Mouse (Mus musculus) lung, adult 2 months (tissue): ENCODE data around the gene Rhbdd2. TPM values are rescaled to one million over a fixed set of nuclear protein-coding genes. Genes with fewer than 3 reads are reported as not detected.

Experiments used
- DNase-seq: peaks from one replicate; pipeline ENCODE4 v3.0.0; 2022
- H3K4me1 ChIP-seq: fragments of 200-500 bp; 2 replicates; pipeline ENCODE4 v1.6.1; 2011; ENCODE audit warnings: low read length; ENCODE audit not compliant: control insufficient read depth, insufficient read depth
- H3K4me3 ChIP-seq: fragments of 200-500 bp; replicated peaks from 2 replicates; pipeline ENCODE3; 2011; ENCODE audit warnings: low read depth, mild to moderate bottlenecking, control low read depth, low read length; ENCODE audit errors: extremely low read depth
- CTCF ChIP-seq: fragments of 200-500 bp; IDR thresholded peaks from 2 replicates; pipeline ENCODE4 v1.5.1; 2011; ENCODE audit warnings: mild to moderate bottlenecking, low read length, control low read depth; ENCODE audit not compliant: insufficient read depth
- POLR2A ChIP-seq: fragments of 200-500 bp; IDR thresholded peaks from 2 replicates; pipeline ENCODE4 v1.6.1; 2011; ENCODE audit warnings: low read depth, mild to moderate bottlenecking, control low read depth, low read length, borderline replicate concordance; ENCODE audit errors: extremely low read depth
- WGBS: fragments of 180-500 bp; shearing (Covaris S2); methylation state at CpG from one replicate; pipeline ENCODE4 v1.1.7; 2018; 5-methylcytosine and 5-hydroxymethylcytosine counted together
- polyA plus RNA-seq: library from polyadenylated mRNA; depleted of rRNA; stranded (reverse); fragments of >200 nt; gene quantifications from 2 replicates; pipeline ENCODE4 v1.2.3, GENCODE M21; 2012

Rhbdd2 gene
- polyA plus RNA-seq, 1 experiment, result 50.7 TPM

DNA sequence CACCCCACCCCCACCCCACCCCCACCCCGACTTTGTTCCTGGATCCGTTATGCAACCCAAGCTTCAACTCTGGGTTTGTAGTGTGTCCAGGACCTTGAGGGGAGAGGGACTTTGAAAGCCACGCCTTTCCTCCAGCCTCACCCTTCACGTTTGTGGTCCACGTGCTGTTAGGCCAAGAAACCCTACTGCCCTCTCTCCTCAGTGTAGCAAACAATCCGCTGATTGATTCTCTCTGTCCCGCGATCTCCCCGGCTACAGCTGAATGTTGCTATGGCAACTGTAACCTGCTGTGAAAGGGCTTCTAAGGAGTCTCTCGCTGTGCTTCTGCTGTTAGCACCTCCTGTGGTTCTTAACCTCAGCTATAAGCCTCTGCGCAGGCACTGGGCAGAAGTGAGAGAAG, 42.4 kb downstream of the Rhbdd2 start:
- peak overlapping the region; percentile 15 for H3K4me3 ChIP-seq
- TF ChIP-seq POLR2A (peak; percentile 39; the same call in 1 of the 2 replicates), CTCF (no peak)
- DNase-seq, result peak; percentile 74
- 4% methylated on average over 11 of the region's 11 CpGs for WGBS
- peaks cover 10% of the 10 kb centered on the region for H3K4me1 ChIP-seq

DNA sequence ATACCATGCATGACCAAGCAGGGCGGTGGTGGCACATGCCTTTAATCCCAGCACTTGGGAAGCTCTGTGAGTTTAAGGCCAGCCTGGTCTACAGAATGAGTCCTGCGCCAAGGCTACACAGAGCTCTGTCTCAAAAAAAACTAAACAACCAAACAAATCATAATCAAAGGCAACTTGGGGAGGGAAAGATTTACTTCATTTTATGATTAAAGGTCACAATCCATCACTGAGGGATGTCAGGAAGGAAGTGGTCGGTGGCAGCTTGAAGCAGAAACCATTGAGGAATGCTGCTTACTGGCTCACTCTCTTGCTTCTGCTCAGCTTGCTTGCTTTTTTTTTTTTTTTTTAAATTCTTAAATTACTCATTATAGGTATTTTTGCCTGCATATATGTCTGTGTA, 44.3 kb downstream of the Rhbdd2 start:
- Histone ChIP-seq H3K4me3 (no peak overlapping the region), H3K4me1 (peaks cover 10% of the 10 kb centered on the region)
- 50% methylated on average over 3 of the region's 3 CpGs for WGBS
- TF ChIP-seq POLR2A (no peak), CTCF (no peak)
- DNase-seq, result no peak

DNA sequence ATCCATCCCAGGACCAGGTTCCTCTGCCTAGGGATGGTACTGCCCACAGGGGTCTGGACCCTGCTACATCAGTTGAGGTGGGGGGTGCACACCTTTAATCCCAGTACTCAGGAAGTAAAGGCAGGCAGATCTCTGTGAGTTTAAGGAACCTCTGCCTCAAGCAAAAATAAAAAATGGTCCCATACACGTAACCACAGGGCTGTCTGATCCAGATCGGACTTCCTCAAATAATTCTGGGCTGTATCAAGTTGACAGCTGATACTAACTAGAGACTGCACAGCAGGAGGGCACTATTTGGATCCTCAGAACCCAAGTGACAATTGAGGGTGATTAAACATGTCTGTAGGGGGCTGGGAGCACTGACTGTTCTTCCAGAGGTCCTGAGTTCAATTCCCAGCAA, 44.8 kb downstream of the Rhbdd2 start:
- no peak for TF ChIP-seq CTCF
- no peak for TF ChIP-seq POLR2A
- 62% methylated on average over 2 of the region's 2 CpGs for WGBS
- DNase-seq, result no peak
- Histone ChIP-seq H3K4me3 (no peak overlapping the region), H3K4me1 (peaks cover 10% of the 10 kb centered on the region)

DNA sequence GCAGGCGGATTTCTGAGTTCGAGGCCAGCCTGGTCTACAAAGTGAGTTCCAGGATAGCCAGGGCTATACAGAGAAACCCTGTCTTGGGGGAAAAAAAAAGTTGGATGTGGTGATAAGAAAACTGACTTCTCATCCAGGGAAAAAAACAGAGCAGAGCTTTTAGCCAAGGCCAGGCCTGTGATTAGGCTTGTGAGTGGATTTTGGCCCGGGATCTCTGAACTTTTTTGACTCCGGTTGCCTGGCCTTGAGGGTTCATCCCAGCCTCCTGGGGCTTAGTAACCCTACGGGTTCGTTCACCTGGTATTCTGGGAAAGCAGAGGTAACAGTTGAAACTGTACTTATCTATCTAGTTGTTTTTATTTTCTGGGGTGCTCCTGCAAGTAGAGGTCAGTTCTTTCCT, 46.1 kb downstream of the Rhbdd2 start:
- Histone ChIP-seq H3K4me1 (peaks cover 10% of the 10 kb centered on the region), H3K4me3 (no peak overlapping the region)
- DNase-seq, result no peak
- WGBS, result 88% methylated on average over 6 of the region's 6 CpGs
- TF ChIP-seq POLR2A (no peak), CTCF (no peak)

DNA sequence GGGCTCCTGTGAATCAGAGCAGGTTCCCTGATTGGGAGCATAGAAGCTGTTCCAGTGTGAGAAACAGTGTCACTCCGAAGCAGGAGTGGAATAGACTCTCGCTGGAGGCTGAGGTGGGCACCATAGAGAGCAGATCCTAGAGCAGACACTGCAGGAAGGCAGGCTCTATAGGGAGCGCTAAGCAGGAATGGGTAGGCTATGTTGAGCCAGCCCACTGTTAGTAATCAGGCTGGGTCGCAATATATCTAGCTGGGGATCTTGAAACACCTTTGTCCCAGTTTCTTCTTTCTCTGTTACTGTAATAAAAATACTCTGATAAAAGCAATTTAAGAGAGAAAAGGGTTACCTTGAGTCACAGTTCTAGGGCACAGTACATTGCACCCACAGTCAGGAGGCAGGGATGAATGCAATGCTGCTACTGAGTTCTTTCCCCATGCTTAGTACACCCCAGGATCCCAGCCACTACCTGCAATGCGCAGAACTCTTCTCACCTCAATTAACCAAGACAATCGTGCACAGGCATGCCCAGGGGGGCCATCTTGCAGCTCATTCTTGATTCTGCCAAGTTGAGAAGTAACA, 48.6 kb downstream of the Rhbdd2 start:
- no peak overlapping the region for H3K4me3 ChIP-seq
- TF ChIP-seq POLR2A (no peak), CTCF (no peak)
- no peaks in the 10 kb centered on the region for H3K4me1 ChIP-seq
- no peak for DNase-seq
- WGBS, result 84% methylated on average over 6 of the region's 6 CpGs

DNA sequence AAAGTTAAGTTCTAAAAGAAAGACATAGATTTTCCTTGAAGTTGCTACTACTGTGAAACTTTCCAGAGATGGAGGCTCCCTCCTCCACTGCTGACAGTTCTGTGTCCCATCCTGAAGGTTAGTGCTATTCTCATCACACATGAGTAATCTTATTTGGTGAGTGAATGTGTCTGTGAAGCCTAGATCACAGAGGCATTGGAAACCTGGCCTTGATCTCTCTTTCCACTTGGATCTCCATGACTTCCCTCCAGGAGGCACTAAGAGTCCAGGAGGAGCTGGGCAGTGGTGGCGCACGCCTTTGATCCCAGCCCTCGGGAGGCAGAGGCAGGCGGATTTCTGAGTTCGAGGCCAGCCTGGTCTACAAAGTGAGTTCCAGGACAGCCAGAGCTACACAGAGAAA, 49.6 kb downstream of the Rhbdd2 start:
- Histone ChIP-seq H3K4me3 (no peak overlapping the region), H3K4me1 (no peaks in the 10 kb centered on the region)
- DNase-seq, result no peak
- TF ChIP-seq POLR2A (no peak), CTCF (no peak)
- WGBS, result 99% methylated on average over 5 of the region's 5 CpGs

DNA sequence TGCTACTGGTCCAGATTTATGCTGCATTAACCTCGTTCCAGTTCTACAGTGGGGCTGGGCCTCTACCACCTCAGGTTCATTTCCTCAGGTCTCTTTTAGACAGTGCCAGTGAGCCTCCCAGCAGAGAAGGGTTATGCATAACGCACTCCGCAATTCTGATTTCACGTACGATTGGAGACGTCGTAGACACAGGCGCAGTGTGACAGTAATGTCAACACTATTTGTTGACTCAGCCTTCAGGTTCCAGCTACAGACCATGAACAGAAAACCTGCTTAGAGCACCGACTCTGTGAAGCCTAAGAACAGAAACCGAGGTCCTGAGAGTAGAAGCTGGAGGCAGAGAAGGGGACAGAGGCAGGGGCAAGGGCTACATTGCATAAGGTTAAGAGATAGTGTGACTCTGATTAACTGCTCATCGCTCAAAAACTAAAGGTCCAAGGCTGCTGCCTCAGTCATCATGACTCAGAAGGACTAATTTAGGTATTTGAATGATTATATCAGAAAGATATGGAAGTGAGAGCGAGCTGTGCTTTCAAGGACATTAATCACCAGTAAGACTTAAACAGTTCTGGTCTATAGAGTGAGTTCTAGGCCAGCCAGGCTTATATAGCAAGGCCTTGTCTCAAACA, 50.6 kb downstream of the Rhbdd2 start:
- peaks cover 2% of the 10 kb centered on the region; the same call in 1 of the 2 replicates for H3K4me1 ChIP-seq
- no peak overlapping the region for H3K4me3 ChIP-seq
- 71% methylated on average over 12 of the region's 12 CpGs for WGBS
- TF ChIP-seq POLR2A (no peak), CTCF (no peak)
- DNase-seq, result no peak

DNA sequence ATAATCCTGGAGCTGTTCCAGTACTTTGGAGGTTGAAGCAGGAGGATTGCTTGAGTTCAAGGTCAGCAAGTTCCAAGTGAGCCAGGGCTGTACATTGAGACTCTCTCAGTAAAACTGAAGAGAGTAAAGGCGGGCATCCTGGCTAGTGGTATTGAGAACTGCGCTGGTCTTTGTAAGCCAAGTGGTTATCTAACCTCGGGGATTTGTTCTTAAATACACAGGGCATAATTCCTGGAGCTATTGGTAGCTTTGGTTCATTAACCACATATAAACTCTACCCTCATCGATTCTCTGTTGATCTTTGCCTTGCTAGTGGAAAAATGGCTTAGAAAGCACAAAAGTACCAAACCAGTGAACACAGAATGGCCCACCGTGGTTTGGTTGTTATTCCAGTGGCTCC, 58.0 kb downstream of the Rhbdd2 start:
- no peak for DNase-seq
- peaks cover 19% of the 10 kb centered on the region for H3K4me1 ChIP-seq
- TF ChIP-seq CTCF (no peak), POLR2A (no peak)
- peak overlapping the region; percentile 70 for H3K4me3 ChIP-seq
- WGBS, result 67% methylated on average over 5 of the region's 5 CpGs

DNA sequence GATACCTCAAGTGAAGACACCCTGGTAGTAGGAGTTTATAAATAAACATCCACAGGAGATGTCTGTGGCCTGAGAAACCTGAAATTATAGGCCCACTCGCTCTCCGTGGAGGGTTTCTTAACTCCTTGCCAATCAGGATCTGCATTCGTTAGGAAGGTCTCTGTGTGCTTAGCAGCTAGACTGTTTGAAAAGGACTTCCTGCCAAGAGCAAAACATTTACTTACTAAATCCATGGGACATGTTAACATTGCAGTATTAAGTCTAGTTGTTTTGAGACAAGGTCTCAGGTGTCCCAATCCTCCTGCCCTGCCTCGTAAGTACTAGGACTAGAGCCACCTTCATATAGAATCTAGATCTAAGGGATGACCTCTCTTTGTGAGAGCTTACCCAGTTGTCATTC, 58.8 kb downstream of the Rhbdd2 start:
- no peak for DNase-seq
- 24% methylated on average over 4 of the region's 4 CpGs for WGBS
- Histone ChIP-seq H3K4me1 (peaks cover 19% of the 10 kb centered on the region), H3K4me3 (peak overlapping the region; percentile 16)
- 0 out of 2 replicates have a peak, but pooled peaks have one; percentile 10 for TF ChIP-seq POLR2A
- no peak for TF ChIP-seq CTCF

DNA sequence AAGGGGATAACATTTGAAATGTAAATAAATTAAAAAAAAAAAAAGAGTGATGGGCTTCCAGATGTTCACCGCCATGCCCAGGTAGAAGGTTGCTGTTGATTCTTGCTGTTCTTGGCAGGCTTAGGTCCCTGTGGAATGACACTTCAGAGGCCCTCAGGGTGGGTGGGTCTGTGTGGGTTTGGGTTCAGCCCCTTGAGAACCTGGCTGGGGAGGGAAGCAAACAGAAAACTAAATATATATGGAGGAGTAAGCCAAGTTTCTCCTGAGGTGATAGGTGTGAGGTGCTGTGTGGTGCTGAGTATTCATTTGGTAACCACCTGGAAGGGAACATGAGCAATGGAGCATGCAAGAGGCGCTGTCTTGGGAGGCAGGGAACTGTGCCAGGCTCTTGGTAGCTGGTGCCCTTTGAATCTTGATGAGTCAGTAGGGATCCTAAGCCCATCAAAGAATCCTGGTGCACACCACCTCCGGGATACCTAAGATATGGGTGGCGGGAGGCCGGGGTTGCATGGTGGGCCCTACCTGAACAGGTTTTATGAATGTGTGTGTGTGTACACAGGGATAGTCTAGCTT, 60.9 kb downstream of the Rhbdd2 start:
- H3K4me3 ChIP-seq, result no peak overlapping the region
- WGBS, result 79% methylated on average over 5 of the region's 5 CpGs
- H3K4me1 ChIP-seq, result peaks cover 24% of the 10 kb centered on the region
- DNase-seq, result no peak
- TF ChIP-seq POLR2A (no peak), CTCF (no peak)
